Mouse (Mus musculus): ENCODE measurements at regions not wholly inside any gene's neighbourhood (a gene's known extent, or its start where the extent isn't known, plus 50 kb on each side); places are given as distances from the start of the nearest gene placed in this dataset.

DNA sequence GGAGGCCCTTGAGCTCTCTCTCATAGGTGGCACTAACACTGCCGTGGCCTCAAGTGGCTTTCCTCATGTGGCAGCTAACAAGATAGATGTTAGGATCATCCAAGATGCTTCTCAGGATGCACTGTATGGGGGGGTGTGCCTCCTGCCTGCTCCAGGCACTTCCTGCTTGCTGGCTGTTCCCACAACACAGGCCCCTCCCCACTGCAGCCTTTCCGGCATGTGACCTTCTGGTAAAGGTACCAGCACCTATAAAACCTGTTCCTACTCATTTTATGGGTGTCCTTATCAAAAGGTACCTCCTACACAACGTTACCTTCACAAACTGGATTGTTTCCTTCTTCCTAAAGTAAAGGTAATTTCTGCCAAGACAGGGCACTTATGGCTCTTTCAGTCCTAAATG lies 222.1 kb upstream of the Shh start:
- H3K4me1 ChIP-seq (ENCODE audit: control insufficient read depth in 1 of 2, insufficient read depth in 2 of 2) = no peaks in the 10 kb centered on the region
- H3K36me3 ChIP-seq (replicated peaks in 1 of 2; ENCODE audit: control insufficient read depth in 1 of 2, insufficient read depth in 1 of 2, low read length in 1 of 2) = no peaks in the 10 kb centered on the region
- in situ Hi-C loops (cut with MboI; ENCODE audit: low pct_ligation_motif_present, low pct_unique_long_range_greater_than_20kb, low sequenced_read_pairs) (no loop called here), dilution Hi-C loops (cut with MboI; ENCODE audit: extremely low pct_ligation_motif_present, extremely low pct_unique_long_range_greater_than_20kb, low sequenced_read_pairs) (no loop called here)
- no peak for TF ChIP-seq E2F4 (IDR thresholded peaks at IDR 0.05; ENCODE audit: insufficient replicate concordance, low read depth, low read length)
- TF ChIP-seq TCF12 (IDR thresholded peaks at IDR 0.05; ENCODE audit: low read depth, low read length) = no peak
- TF ChIP-seq IRF4 (IDR thresholded peaks at IDR 0.05; ENCODE audit: low read depth, low read length) = no peak
- no peak for TF ChIP-seq USF1 (IDR thresholded peaks at IDR 0.05; ENCODE audit: low read depth, low read length)
- no peak for TF ChIP-seq TBP (conservative IDR thresholded peaks at IDR 0.05; ENCODE audit: low read depth, low read length)
- no peak for TF ChIP-seq ELF1 (IDR thresholded peaks at IDR 0.05; ENCODE audit: low read depth, low read length)
- TF ChIP-seq PAX5 (IDR thresholded peaks at IDR 0.05; ENCODE audit: low read length) = no peak
- TF ChIP-seq ZC3H11A (IDR thresholded peaks at IDR 0.05; ENCODE audit: low read depth, low read length) = no peak
- no peak for TF ChIP-seq JUN (IDR thresholded peaks at IDR 0.05; ENCODE audit: insufficient read depth, low read depth, low read length)
- TF ChIP-seq MXI1 (IDR thresholded peaks at IDR 0.05; ENCODE audit: low read depth, low read length) = no peak
- TF ChIP-seq JUND (conservative IDR thresholded peaks at IDR 0.05; ENCODE audit: low read depth, low read length) = no peak
- no peak for TF ChIP-seq ZKSCAN1 (IDR thresholded peaks at IDR 0.05; ENCODE audit: borderline replicate concordance, low read depth, low read length)
- TF ChIP-seq MEF2A (IDR thresholded peaks at IDR 0.05; ENCODE audit: borderline replicate concordance, low read depth, low read length) = no peak
- TF ChIP-seq SMC3 (IDR thresholded peaks at IDR 0.05; ENCODE audit: low read depth, low read length) = no peak
- no peak for TF ChIP-seq NRF1 (IDR thresholded peaks at IDR 0.05; ENCODE audit: low read depth, low read length)
- H3K79me2 ChIP-seq (replicated peaks; ENCODE audit: control insufficient read depth, extremely low read depth, insufficient read depth, poor library complexity, severe bottlenecking) = no peaks in the 10 kb centered on the region
- no peak overlapping the region for H3K4me2 ChIP-seq (ENCODE audit: insufficient read depth, low read depth, poor library complexity, severe bottlenecking)
- no peak overlapping the region for H3K4me3 ChIP-seq (replicated peaks in 1 of 3; ENCODE audit: low read depth in 2 of 3, low read length in 2 of 3, poor library complexity in 1 of 3)
- H3K9ac ChIP-seq (ENCODE audit: insufficient read depth, low read depth) = no peak overlapping the region
- H3K9me3 ChIP-seq (replicated peaks; ENCODE audit: low read length) = no peaks in the 10 kb centered on the region
- peaks cover 38% of the 10 kb centered on the region for H3K27me3 ChIP-seq (replicated peaks)
- H3K27ac ChIP-seq (ENCODE audit: insufficient read depth, low read depth) = no peak overlapping the region
- DNase-seq (ENCODE audit: extremely low read depth) = no peak

DNA sequence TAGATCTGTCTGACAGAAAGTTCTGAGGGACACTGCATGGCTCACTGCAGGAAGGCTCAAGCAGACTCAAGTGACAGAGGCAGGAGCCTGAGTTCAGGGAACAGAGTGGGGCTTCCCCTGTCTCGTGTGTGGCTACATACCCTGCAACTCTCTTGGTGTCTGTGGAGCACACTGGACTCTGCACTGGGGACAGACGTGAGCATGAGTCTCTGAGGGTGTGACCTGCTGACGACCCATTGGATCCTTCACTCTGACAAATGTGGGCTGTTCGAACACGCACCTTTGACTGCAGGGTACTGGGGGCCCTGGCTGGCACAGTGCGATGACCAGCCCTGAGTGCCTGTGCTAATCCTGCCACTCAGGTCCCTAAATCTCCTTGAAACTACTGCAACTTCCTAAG lies 215.8 kb upstream of the Shh start:
- dilution Hi-C loops (cut with MboI; ENCODE audit: extremely low pct_ligation_motif_present, extremely low pct_unique_long_range_greater_than_20kb, low sequenced_read_pairs) (no loop called here), in situ Hi-C loops (cut with MboI; ENCODE audit: low pct_ligation_motif_present, low pct_unique_long_range_greater_than_20kb, low sequenced_read_pairs) (no loop called here)
- H3K4me1 ChIP-seq (ENCODE audit: control insufficient read depth in 1 of 2, insufficient read depth in 2 of 2) = no peaks in the 10 kb centered on the region
- H3K27ac ChIP-seq (ENCODE audit: insufficient read depth, low read depth) = no peak overlapping the region
- H3K4me3 ChIP-seq (replicated peaks in 1 of 3; ENCODE audit: low read depth in 2 of 3, low read length in 2 of 3, poor library complexity in 1 of 3) = no peak overlapping the region
- no peaks in the 10 kb centered on the region for H3K9me3 ChIP-seq (replicated peaks; ENCODE audit: low read length)
- no peak overlapping the region for H3K4me2 ChIP-seq (ENCODE audit: insufficient read depth, low read depth, poor library complexity, severe bottlenecking)
- H3K36me3 ChIP-seq (replicated peaks in 1 of 2; ENCODE audit: control insufficient read depth in 1 of 2, insufficient read depth in 1 of 2, low read length in 1 of 2) = no peaks in the 10 kb centered on the region
- peaks cover 52% of the 10 kb centered on the region for H3K27me3 ChIP-seq (replicated peaks)
- no peaks in the 10 kb centered on the region for H3K79me2 ChIP-seq (replicated peaks; ENCODE audit: control insufficient read depth, extremely low read depth, insufficient read depth, poor library complexity, severe bottlenecking)
- no peak overlapping the region for H3K9ac ChIP-seq (ENCODE audit: insufficient read depth, low read depth)
- TF ChIP-seq CTCF (conservative IDR thresholded peaks at IDR 0.05 in 1 of 2, IDR thresholded peaks at IDR 0.05 in 1 of 2; ENCODE audit: low read depth in 2 of 2, low read length in 2 of 2) = no peak
- TF ChIP-seq MAFK (IDR thresholded peaks at IDR 0.05; ENCODE audit: insufficient replicate concordance, low read length) = no peak
- no peak for TF ChIP-seq NRF1 (IDR thresholded peaks at IDR 0.05; ENCODE audit: low read depth, low read length)
- no peak for TF ChIP-seq E2F4 (IDR thresholded peaks at IDR 0.05; ENCODE audit: insufficient replicate concordance, low read depth, low read length)
- no peak for TF ChIP-seq ZNF384 (IDR thresholded peaks at IDR 0.05; ENCODE audit: low read depth, low read length)
- DNase-seq (ENCODE audit: extremely low read depth) = no peak
